Mouse (Mus musculus) cerebellum, postnatal 4 days (tissue): Measurements from ENCODE around the gene Snx19.

Source experiments
- DNase-seq, 2 experiments: peaks; one replicate each; pipeline ENCODE4 v3.0.0; 2022; ENCODE audit warnings: low spot score in 2 of 2, mixed read lengths in 1 of 2

Snx19 gene

GRCm38 (mm10) chr9:30426882-30427632, at the start of gene Snx19:
TSS of gene Snx19 (plus strand) at chr9:30427108.
- DNase-seq = peak; percentile 95 to 98

GRCm38 (mm10) chr9:30400771-30401170, 26.1 kb upstream of the Snx19 start:
- DNase-seq = no peak

- DNase-seq = peak; percentile 36 to 66
Observed at GRCm38 (mm10) chr9:30422940-30423339, 4.0 kb upstream of the Snx19 start.

- peak in 1 of 2 experiments; percentile 65 for DNase-seq
Observed at GRCm38 (mm10) chr9:30425178-30425577, 1.7 kb upstream of the Snx19 start.

GRCm38 (mm10) chr9:30428231-30428630, 1.3 kb downstream of the Snx19 start:
- no peak for DNase-seq

GRCm38 (mm10) chr9:30430447-30430846, 3.5 kb downstream of the Snx19 start:
- no peak for DNase-seq

GRCm38 (mm10) chr9:30431909-30432308, 5.0 kb downstream of the Snx19 start:
- no peak for DNase-seq

GRCm38 (mm10) chr9:30433914-30434313, 7.0 kb downstream of the Snx19 start:
- no peak for DNase-seq

- no peak for DNase-seq
Observed at GRCm38 (mm10) chr9:30435902-30436585, 9.1 kb downstream of the Snx19 start.

- DNase-seq = peak in 1 of 2 experiments; percentile 14
Observed at GRCm38 (mm10) chr9:30438505-30438904, 11.6 kb downstream of the Snx19 start.

- DNase-seq = no peak
Observed at GRCm38 (mm10) chr9:30441761-30442160, 14.9 kb downstream of the Snx19 start.

GRCm38 (mm10) chr9:30445232-30446085, 18.6 kb downstream of the Snx19 start:
- no peak for DNase-seq

GRCm38 (mm10) chr9:30446126-30446525, 19.2 kb downstream of the Snx19 start:
- DNase-seq = no peak

- peak in 1 of 2 experiments; percentile 15 for DNase-seq
Observed at GRCm38 (mm10) chr9:30448459-30448858, 21.6 kb downstream of the Snx19 start.

- DNase-seq = no peak
Observed at GRCm38 (mm10) chr9:30449862-30450261, 23.0 kb downstream of the Snx19 start.

GRCm38 (mm10) chr9:30450834-30451233, 23.9 kb downstream of the Snx19 start:
- DNase-seq = no peak

GRCm38 (mm10) chr9:30454527-30454926, 27.6 kb downstream of the Snx19 start:
- DNase-seq = no peak

- DNase-seq = no peak
Observed at GRCm38 (mm10) chr9:30456250-30456649, 29.3 kb downstream of the Snx19 start.

GRCm38 (mm10) chr9:30460501-30460900, 33.6 kb downstream of the Snx19 start:
- DNase-seq = no peak

GRCm38 (mm10) chr9:30464661-30465060, 37.8 kb downstream of the Snx19 start:
- no peak for DNase-seq

GRCm38 (mm10) chr9:30480043-30480442, 53.1 kb downstream of the Snx19 start:
- DNase-seq = no peak

GRCm38 (mm10) chr9:30480464-30480863, 53.6 kb downstream of the Snx19 start:
- peak; percentile 92 to 95 for DNase-seq
